In the genomic region with DNA sequence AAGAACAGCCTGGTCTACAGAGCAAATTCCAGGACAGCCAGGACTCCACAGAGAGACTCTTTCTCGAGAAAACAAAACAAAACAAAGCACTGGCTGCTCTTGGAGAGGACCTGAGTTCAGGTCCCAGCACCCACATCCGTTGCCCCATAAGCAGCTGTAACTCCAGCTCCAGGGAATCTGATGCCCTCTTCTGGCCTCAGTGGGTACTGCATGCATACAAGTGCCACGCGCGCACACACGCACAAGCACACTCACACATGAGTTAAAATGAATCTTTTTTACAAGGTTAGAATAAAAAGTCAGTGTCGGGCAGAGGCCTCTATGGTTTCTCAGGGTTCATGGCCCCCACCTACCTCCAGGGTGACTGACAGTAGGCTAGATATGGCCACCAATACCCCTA, we compare ENCODE assay signal across 1 mouse cellular context.
A peak's percentile ranks its signal among the peaks of the same experiment; 100 is the strongest.
TF ChIP-seq lines count a peak whose summit lies in the region.

No protein-coding gene starts in this region.

TF ChIP-seq in CH12.LX, 34 proteins besides CTCF, POLR2A, EP300 and RAD21:
- TF ChIP-seq SIN3A (IDR thresholded peaks at IDR 0.05; ENCODE audit: low read length) (no peak), SMC3 (IDR thresholded peaks at IDR 0.05; ENCODE audit: low read depth, low read length) (peak; percentile 2; the same call in 1 of the 2 replicates), UBTF (IDR thresholded peaks at IDR 0.05; ENCODE audit: low read depth, low read length) (no peak), USF2 (conservative IDR thresholded peaks at IDR 0.05; ENCODE audit: low read depth, low read length) (no peak), ZC3H11A (IDR thresholded peaks at IDR 0.05; ENCODE audit: low read depth, low read length) (no peak), KAT2A (IDR thresholded peaks at IDR 0.05; ENCODE audit: insufficient replicate concordance, low read length) (no peak)
